ENCODE assay signal across 8 mouse cellular contexts in the genomic region with DNA sequence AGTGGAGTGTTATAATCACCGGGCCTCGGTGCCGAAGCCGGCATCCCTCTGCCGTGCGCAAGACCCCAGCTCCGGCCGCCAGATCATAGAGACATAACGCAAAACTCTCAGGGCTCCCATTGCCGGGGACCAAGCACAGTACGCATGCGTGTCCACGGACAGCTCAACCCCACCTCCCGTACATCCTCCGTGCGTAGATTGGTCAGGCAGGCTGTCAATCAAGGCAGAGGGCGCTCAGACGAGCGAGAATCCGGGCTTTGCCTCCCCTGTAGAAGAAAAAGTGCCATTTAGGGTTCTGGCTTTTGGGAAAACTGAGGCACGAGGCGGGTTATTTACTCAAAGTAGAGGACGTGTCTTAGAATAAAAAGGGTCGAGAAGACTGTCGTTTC. TPM values are rescaled to one million over a fixed set of nuclear protein-coding genes. Genes with fewer than 3 reads are reported as not detected.
DNase-seq lines count a peak whose midpoint lies in the region; ATAC-seq lines count a peak whose summit lies in the region.

A gene (minus strand): TSS at position 142 of the 389 bp plus-strand sequence.

- peak within 1 kb of the TSS; percentile 90 for H3K4me2 ChIP-seq in heart, embryonic 14.5 days (ENCODE audit: low read length)
- H3K4me2 ChIP-seq in liver, embryonic 13.5 days: peak within 1 kb of the TSS; percentile 93
- peak within 1 kb of the TSS; percentile 62 for H3K4me2 ChIP-seq in stomach, embryonic 16.5 days (ENCODE audit: low read depth, low read length)

- DNase-seq in CD4-positive, CD25-positive, alpha-beta regulatory T cell, adult 2 months (ENCODE audit: low read depth, low spot score): peak; percentile 100
- DNase-seq in fibroblast of lung, adult 2 months (ENCODE audit: low read depth): peak; percentile 90
- DNase-seq in kidney, postnatal 14 days: peak; percentile 97
- peak; percentile 96 for DNase-seq in liver, embryonic 13.5 days
- DNase-seq in neural tube, embryonic 10.5 days (ENCODE audit: extremely low spot score, low spot score): peak; percentile 97

- peak; percentile 95 for ATAC-seq in heart, embryonic 14.5 days (ENCODE audit: insufficient number of reproducible peaks, insufficient read depth, low FRiP score, low read depth)
- peak; percentile 97 for ATAC-seq in liver, embryonic 13.5 days (ENCODE audit: low read depth)
- peak; percentile 97 for ATAC-seq in stomach, embryonic 16.5 days (ENCODE audit: insufficient read depth, low FRiP score)

- peak within 1 kb of the TSS; percentile 74 for H3K9ac ChIP-seq in heart, embryonic 14.5 days (ENCODE audit: low read length)
- H3K9ac ChIP-seq in liver, embryonic 13.5 days: peak within 1 kb of the TSS; percentile 82
- peak within 1 kb of the TSS; percentile 66 for H3K9ac ChIP-seq in stomach, embryonic 16.5 days (ENCODE audit: low read length)

- H3K9me3 ChIP-seq in heart, embryonic 14.5 days (ENCODE audit: control insufficient read depth, low read length): no peaks in the 10 kb centered on the region
- no peaks in the 10 kb centered on the region for H3K9me3 ChIP-seq in liver, embryonic 13.5 days (replicated peaks)
- H3K9me3 ChIP-seq in stomach, embryonic 16.5 days (replicated peaks; ENCODE audit: control insufficient read depth, low read length): no peaks in the 10 kb centered on the region

- H3K4me3 ChIP-seq in brown adipose tissue, adult 24 weeks (ENCODE audit: insufficient read depth, low read depth, low read length): peak within 1 kb of the TSS; percentile 77
- peak within 1 kb of the TSS; percentile 49 to 79 for H3K4me3 ChIP-seq in heart, embryonic 14.5 days (ENCODE audit: control insufficient read depth in 1 of 2, insufficient read depth in 1 of 2, low read depth in 1 of 2, low read length in 2 of 2)
- H3K4me3 ChIP-seq in liver, embryonic 13.5 days (replicated peaks): peak within 1 kb of the TSS; percentile 72
- peak within 1 kb of the TSS; percentile 59 for H3K4me3 ChIP-seq in stomach, embryonic 16.5 days (replicated peaks; ENCODE audit: low read length)

- peaks cover 4% of the 10 kb centered on the region; the same call in 1 of the 2 replicates for H3K36me3 ChIP-seq in heart, embryonic 14.5 days (ENCODE audit: control insufficient read depth, insufficient read depth, low read length)
- H3K36me3 ChIP-seq in liver, embryonic 13.5 days: peaks cover 14% of the 10 kb centered on the region; the same call in 1 of the 2 replicates
- H3K36me3 ChIP-seq in stomach, embryonic 16.5 days (ENCODE audit: control insufficient read depth, insufficient read depth, low read length): no peaks in the 10 kb centered on the region

- H3K27ac ChIP-seq in brown adipose tissue, adult 24 weeks (replicated peaks; ENCODE audit: low read depth, low read length): peak within 1 kb of the TSS; percentile 57
- 0 out of 4 replicates have a peak within 1 kb of the TSS, but pooled peaks of 1 of the 2 experiments have one; percentile 0 for H3K27ac ChIP-seq in heart, embryonic 14.5 days (replicated peaks in 1 of 2; ENCODE audit: control insufficient read depth in 1 of 2, insufficient read depth in 1 of 2, low read depth in 2 of 2, low read length in 2 of 2)
- peak within 1 kb of the TSS; percentile 57 for H3K27ac ChIP-seq in liver, embryonic 13.5 days
- no peak within 1 kb of the TSS for H3K27ac ChIP-seq in stomach, embryonic 16.5 days (ENCODE audit: low read length)

- H3K4me1 ChIP-seq in brown adipose tissue, adult 24 weeks (ENCODE audit: control insufficient read depth, insufficient read depth, insufficient read length, low read length): 0 out of 2 replicates have a peak, but pooled peaks cover 3% of the 10 kb centered on the region
- peaks cover 4 to 14% of the 10 kb centered on the region in 2 experiments; a peak in 3 of 4 replicates for H3K4me1 ChIP-seq in heart, embryonic 14.5 days (ENCODE audit: control insufficient read depth in 2 of 2, insufficient read depth in 2 of 2, low read length in 2 of 2)
- peaks cover 34% of the 10 kb centered on the region for H3K4me1 ChIP-seq in liver, embryonic 13.5 days (replicated peaks)
- H3K4me1 ChIP-seq in stomach, embryonic 16.5 days (ENCODE audit: control insufficient read depth, insufficient read depth, low read length): peaks cover 8% of the 10 kb centered on the region

- WGBS in heart, embryonic 14.5 days: under 1% methylated on average over 25 of the region's 25 CpGs
- WGBS in liver, embryonic 13.5 days (ENCODE audit: insufficient replicate concordance): under 1% methylated on average over 25 of the region's 25 CpGs
- WGBS in stomach, embryonic 16.5 days: under 1% methylated on average over 25 of the region's 25 CpGs

- no peaks in the 10 kb centered on the region for H3K27me3 ChIP-seq in heart, embryonic 14.5 days (ENCODE audit: control insufficient read depth, insufficient read depth, low read length)
- H3K27me3 ChIP-seq in liver, embryonic 13.5 days: no peaks in the 10 kb centered on the region
- H3K27me3 ChIP-seq in stomach, embryonic 16.5 days (ENCODE audit: control insufficient read depth, insufficient read depth, low read length): no peaks in the 10 kb centered on the region

RNA-seq across cellular contexts. Expression of the gene that starts here (rescaled TPM):
- 15.7 and 17.8 TPM in 2 replicates for polyA plus RNA-seq in brown adipose tissue, adult 24 weeks (2012; ENCODE audit: insufficient read depth, insufficient read length, missing spikeins)
- 11.1 and 12.8 TPM in 2 replicates for polyA plus RNA-seq in heart, embryonic 14.5 days (2014; fragmentation: Nextera tagmentation; extraction: Ambion mirVana)
- 13.4 and 19.2 TPM in 2 replicates for polyA plus RNA-seq in liver, embryonic 13.5 days (2015; fragmentation: Nextera tagmentation; extraction: Ambion mirVana)
- 14.7 and 16.1 TPM in 2 replicates for polyA plus RNA-seq in stomach, embryonic 16.5 days (2015; fragmentation: Nextera tagmentation; extraction: Ambion mirVana)
